Mouse (Mus musculus): ENCODE measurements around the gene Echdc1. TPM values are rescaled to one million over a fixed set of nuclear protein-coding genes. Genes with fewer than 3 reads are reported as not detected.
"Not testable (repeated sequence)": the region's sequence is repeated elsewhere in the genome, so short reads cannot be mapped to it uniquely, and the experiment has no call there.

Echdc1 gene
- polyA plus RNA-seq, 1 experiment from 2014 or later, result 25.4 TPM

DNA sequence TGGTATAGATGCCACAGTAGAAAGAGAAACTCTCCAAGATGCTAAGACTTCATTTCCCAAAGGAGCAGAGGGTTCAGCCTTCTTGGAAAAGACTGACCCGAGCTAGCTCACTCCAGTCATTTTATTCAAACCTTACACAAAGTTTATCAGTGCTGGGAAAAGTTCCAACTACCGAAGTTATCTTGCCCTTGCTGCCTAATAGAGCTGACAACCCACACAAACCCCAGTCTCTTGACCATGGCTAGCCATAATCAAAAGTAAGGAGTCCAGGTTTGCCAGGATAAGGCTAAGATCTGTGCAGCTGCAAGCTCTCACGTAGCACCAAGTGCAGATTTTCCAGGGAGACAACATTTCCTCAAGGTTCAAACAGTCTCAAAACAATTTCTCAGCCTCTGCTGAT lies 39.6 kb downstream of the Echdc1 start:
- Histone ChIP-seq H3K4me2 (replicated peaks) (no peak overlapping the region), H3K9ac (replicated peaks) (no peak overlapping the region), H3K4me3 (no peak overlapping the region), H3K27ac (replicated peaks) (no peak overlapping the region), H3K27me3 (no peaks in the 10 kb centered on the region), H3K4me1 (peaks cover 13% of the 10 kb centered on the region), H3K9me3 (no peaks in the 10 kb centered on the region), H3K36me3 (peaks cover 11% of the 10 kb centered on the region)
- ATAC-seq (ENCODE audit: low FRiP score, low read depth), result no peak
- 70% methylated on average over 3 of the region's 3 CpGs for WGBS

DNA sequence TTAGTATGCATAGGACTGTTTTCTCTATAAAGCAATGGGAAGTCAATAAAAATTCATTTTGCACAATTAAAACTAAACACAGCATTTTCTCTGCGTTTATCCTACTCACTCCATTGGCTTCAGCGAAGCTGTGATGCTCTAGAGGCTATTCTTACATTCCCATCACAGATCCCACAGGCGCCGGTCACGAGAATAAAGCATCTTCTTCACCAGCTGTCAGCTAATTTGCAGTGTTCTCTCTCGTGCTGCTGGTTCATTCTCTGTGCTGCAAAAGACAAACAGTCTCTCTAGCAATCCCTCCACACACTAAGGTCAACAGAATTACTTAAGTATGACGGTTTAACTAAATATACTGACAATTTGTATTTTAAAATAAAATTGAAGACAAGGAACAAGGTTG lies 41.2 kb downstream of the Echdc1 start:
- Histone ChIP-seq H3K4me1 (peaks cover 17% of the 10 kb centered on the region), H3K4me2 (replicated peaks) (no peak overlapping the region), H3K36me3 (peaks cover 10% of the 10 kb centered on the region; the same call in 1 of the 2 replicates), H3K4me3 (no peak overlapping the region), H3K9me3 (no peaks in the 10 kb centered on the region), H3K27me3 (no peaks in the 10 kb centered on the region), H3K27ac (replicated peaks) (peak overlapping the region; percentile 49; the same call in 1 of the 2 replicates), H3K9ac (replicated peaks) (no peak overlapping the region)
- ATAC-seq (ENCODE audit: low FRiP score, low read depth), result 0 out of 2 replicates have a peak, but pooled peaks have one; percentile 51
- WGBS, result 50% methylated on average over 7 of the region's 7 CpGs

DNA sequence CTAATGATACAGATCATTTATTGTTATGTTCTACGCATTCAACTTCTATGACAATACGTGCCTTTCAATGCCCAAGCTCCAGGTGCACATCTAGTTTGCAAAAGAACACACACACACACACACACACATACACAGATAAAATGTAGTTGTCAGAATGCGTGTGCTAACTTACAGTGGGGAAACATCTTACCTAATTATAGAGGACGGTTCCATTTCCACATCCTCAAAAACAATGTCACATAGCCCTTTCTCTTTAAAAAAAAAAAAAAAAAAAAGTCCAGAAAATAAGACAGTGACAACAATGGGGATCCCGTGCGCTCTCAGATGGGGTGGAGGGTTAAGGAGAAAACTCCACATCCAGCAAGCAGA lies 48.1 kb downstream of the Echdc1 start:
- no peaks in the 10 kb centered on the region for H3K36me3 ChIP-seq
- H3K27me3 ChIP-seq, result no peaks in the 10 kb centered on the region
- H3K9ac ChIP-seq (replicated peaks), result peak overlapping the region; percentile 98
- H3K4me3 ChIP-seq, result peak overlapping the region; percentile 92
- ATAC-seq (ENCODE audit: low FRiP score, low read depth), result peak; percentile 1; the same call in 1 of the 2 replicates
- H3K4me1 ChIP-seq, result peaks cover 22% of the 10 kb centered on the region
- 1% methylated on average over 6 of the region's 6 CpGs for WGBS
- peak overlapping the region; percentile 99 for H3K27ac ChIP-seq (replicated peaks)
- no peaks in the 10 kb centered on the region for H3K9me3 ChIP-seq
- H3K4me2 ChIP-seq (replicated peaks), result peak overlapping the region; percentile 59

DNA sequence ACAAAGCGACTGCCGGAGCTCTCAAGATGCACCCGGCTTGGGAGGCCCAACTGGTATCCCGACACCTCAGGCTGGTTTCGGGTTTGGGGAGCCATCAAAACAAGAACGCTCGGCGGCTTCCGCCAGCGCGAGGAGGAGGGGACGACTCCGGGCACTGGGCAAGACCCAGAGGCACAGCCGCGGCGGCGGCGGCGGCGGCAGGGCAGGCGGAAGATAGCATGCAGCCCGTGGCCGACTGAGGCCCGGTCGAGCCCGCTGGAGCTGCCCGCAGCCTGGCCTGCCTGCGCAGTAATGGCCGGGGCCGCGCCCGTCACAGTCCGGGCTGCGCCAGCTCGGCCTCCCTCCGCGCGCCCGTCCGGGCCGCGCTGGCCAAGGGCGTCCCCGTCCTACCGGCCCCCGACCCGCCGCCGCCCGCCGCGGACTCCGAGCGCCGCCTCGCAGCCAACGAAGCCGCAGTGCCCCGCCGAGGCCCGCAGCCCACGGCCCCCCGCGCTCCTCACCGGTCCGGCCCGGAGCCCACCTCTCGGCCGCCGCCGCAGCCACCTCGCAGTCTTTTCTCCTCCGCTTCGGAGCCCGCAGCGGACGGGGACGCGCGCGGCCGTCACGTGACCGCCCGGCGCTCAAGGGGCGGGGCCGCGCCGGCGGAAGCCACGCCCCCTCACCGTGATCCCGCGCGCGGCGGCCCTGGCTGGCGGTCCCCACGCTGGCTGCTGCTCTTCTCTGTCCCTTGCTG lies 48.7 kb downstream of the Echdc1 start:
- Histone ChIP-seq H3K9me3 (no peaks in the 10 kb centered on the region), H3K4me3 (peak overlapping the region; percentile 92), H3K4me2 (replicated peaks) (peak overlapping the region; percentile 59), H3K4me1 (peaks cover 20% of the 10 kb centered on the region), H3K27ac (replicated peaks) (peak overlapping the region; percentile 99), H3K9ac (replicated peaks) (peak overlapping the region; percentile 98), H3K27me3 (no peaks in the 10 kb centered on the region), H3K36me3 (no peaks in the 10 kb centered on the region)
- WGBS, result under 1% methylated on average over 74 of the region's 100 CpGs
- peak; percentile 97 for ATAC-seq (ENCODE audit: low FRiP score, low read depth)

DNA sequence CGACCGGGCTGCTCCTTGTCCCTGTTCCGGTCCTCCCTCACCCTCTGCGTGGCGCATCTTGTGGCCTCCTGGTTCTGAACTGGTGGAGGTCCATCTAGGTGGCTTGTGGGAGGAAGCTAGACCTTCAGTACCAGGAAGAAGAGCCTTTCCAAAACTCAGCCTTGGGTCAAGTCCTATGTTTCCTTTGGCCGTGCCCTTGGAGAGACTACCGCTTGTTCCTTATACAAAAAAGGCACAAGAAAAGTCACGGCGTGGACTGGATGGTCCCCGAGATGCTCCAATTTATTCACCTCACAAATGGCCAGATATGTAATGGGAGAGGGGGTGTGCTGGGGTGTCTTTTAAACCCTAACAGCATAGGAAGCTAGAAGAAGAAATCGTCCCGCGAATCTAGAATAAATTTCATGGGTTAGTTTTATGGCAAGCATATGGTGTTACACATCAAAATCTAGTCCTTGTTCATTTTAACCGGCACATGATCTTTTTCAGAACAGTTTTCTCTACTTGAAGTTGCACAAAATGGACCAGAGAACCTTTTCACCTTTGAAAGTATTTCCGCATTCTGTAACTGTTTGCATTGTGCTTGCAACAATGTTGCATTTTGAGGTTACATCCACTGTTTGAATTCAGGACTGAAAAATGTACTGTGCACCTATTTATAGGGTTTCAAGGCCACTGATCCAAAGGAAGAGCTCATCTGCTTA lies 49.4 kb downstream of the Echdc1 start, which contains the start of gene Rnf146:
Gene Rnf146 (minus strand): TSS at position 246 of the 704 bp plus-strand sequence.
- 11% methylated on average over 15 of the region's 15 CpGs for WGBS
- Histone ChIP-seq H3K9me3 (no peaks in the 10 kb centered on the region), H3K4me2 (replicated peaks) (peak within 1 kb of the TSS; percentile 59), H3K27ac (replicated peaks) (peak within 1 kb of the TSS; percentile 99), H3K4me1 (peaks cover 17% of the 10 kb centered on the region), H3K27me3 (no peaks in the 10 kb centered on the region), H3K4me3 (peak within 1 kb of the TSS; percentile 92), H3K9ac (replicated peaks) (peak within 1 kb of the TSS; percentile 98), H3K36me3 (no peaks in the 10 kb centered on the region)
- ATAC-seq (ENCODE audit: low FRiP score, low read depth), result no peak

DNA sequence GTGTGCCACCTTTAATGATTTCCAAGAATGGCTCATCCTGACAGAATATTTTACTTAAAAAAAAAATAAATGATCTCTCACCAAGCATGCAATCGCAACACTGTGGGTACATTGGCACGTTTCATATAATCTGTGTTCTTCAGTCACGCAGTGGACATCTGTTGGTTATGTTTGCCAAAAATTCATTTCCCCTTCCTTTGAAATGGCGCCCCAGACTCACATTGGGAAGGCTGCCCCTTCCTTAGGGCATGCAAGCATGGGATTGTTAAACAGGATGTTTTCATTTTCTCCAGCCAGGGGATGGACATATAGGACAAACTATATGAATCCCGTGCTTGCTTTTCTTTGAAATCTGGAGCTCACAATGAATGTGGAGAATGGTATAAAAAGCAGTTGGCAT lies 61.1 kb downstream of the Echdc1 start:
- Histone ChIP-seq H3K4me1 (no peaks in the 10 kb centered on the region), H3K36me3 (no peaks in the 10 kb centered on the region), H3K4me3 (no peak overlapping the region), H3K27ac (replicated peaks) (no peak overlapping the region), H3K27me3 (no peaks in the 10 kb centered on the region), H3K4me2 (replicated peaks) (no peak overlapping the region), H3K9ac (replicated peaks) (no peak overlapping the region), H3K9me3 (no peaks in the 10 kb centered on the region)
- WGBS, result 87% methylated on average over 5 of the region's 5 CpGs
- ATAC-seq (ENCODE audit: low FRiP score, low read depth), result no peak

DNA sequence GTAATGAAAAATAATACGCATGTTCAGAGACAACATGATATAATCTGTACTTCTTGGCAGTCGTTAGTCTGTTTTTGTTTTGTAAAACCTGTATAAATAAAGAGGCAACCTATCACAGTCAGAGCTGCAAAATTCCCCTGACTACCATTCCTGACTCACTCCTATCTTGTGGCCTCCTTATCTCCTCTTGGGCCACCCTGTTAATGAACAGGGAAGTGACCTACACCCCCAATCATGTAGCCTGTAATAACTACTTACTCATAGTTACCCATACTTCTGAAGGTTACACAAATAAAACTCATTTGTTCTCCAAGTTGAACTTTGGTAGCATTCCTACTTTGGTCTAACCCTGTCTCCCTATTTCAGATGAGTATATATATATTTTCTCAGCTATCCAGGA lies 68.6 kb downstream of the Echdc1 start:
- 94% methylated on average over 2 of the region's 2 CpGs for WGBS
- Histone ChIP-seq H3K27me3 (no peaks in the 10 kb centered on the region), H3K4me1 (no peaks in the 10 kb centered on the region), H3K36me3 (no peaks in the 10 kb centered on the region), H3K27ac (replicated peaks) (no peak overlapping the region), H3K4me2 (replicated peaks) (no peak overlapping the region), H3K9ac (replicated peaks) (no peak overlapping the region), H3K4me3 (no peak overlapping the region), H3K9me3 (no peaks in the 10 kb centered on the region)
- ATAC-seq (ENCODE audit: low FRiP score, low read depth), result no peak

DNA sequence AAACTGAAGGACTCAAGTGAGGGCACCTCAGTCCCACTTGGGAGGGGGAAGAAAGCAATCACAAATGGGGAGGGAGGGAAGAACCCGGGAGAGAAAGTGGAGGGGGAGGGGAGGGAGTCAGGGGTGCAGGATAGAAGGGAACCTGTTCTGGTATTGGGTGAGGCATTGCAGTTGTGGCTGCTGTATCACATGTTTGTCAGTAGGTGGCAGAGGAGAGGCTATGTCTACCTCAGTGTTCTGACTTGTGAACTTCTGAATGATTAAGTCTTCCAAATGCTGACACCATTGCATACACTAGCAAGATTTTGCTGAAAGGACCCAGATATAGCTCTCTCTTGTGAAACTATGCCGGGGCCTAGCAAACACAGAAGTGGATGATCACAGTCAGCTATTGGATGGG lies 81.9 kb downstream of the Echdc1 start:
- not testable (repeated sequence) for H3K4me2 ChIP-seq (replicated peaks); H3K27ac ChIP-seq (replicated peaks); H3K9me3 ChIP-seq; ATAC-seq (ENCODE audit: low FRiP score, low read depth); H3K36me3 ChIP-seq; H3K9ac ChIP-seq (replicated peaks); H3K4me3 ChIP-seq; H3K27me3 ChIP-seq; H3K4me1 ChIP-seq
- WGBS, result 73% methylated on average over 2 of the region's 2 CpGs

Other genes starting within 250 kb of the Echdc1 start
- 72.7 and 86.7 TPM in 2 replicates for gene Soga3, start 169.3 kb upstream of the Echdc1 start, polyA plus RNA-seq (2016; fragmentation: Nextera tagmentation; extraction: Ambion mirVana)
- gene Gm49353, start 114.2 kb upstream of the Echdc1 start, polyA plus RNA-seq (2016; fragmentation: Nextera tagmentation; extraction: Ambion mirVana), result 5.2 and 7.4 TPM in 2 replicates
- gene 9330159F19Rik, start 101.6 kb upstream of the Echdc1 start, polyA plus RNA-seq (2016; fragmentation: Nextera tagmentation; extraction: Ambion mirVana), result 12.6 and 14.7 TPM in 2 replicates
- gene Rnf146, start 49.3 kb downstream of the Echdc1 start, polyA plus RNA-seq (2016; fragmentation: Nextera tagmentation; extraction: Ambion mirVana), result 66.4 and 81.2 TPM in 2 replicates
- gene Rspo3, start 222.7 kb downstream of the Echdc1 start, polyA plus RNA-seq (2016; fragmentation: Nextera tagmentation; extraction: Ambion mirVana), result 7.0 and 27.4 TPM in 2 replicates